Mouse (Mus musculus) CH12.LX (cell line): Measurements from ENCODE around the gene Gucy1a1.

Source experiments
- CTCF ChIP-seq, 2 experiments: IDR thresholded peaks in 1 of 2; conservative IDR thresholded peaks in 1 of 2; 2 replicates each; pipeline ENCODE4 v1.5.1; 2011 to 2012; ENCODE audit warnings: low read depth in 2 of 2, low read length in 2 of 2, improper control_type of control experiment in 1 of 2, inconsistent platforms in 1 of 2, mild to moderate bottlenecking in 1 of 2, moderate library complexity in 1 of 2
- EP300 ChIP-seq: IDR thresholded peaks from 2 replicates; pipeline ENCODE4 v1.6.1; 2011; ENCODE audit warnings: low read length, improper control_type of control experiment
- HCFC1 ChIP-seq: IDR thresholded peaks from 2 replicates; pipeline ENCODE4 v1.6.1; 2012; ENCODE audit warnings: low read depth, mild to moderate bottlenecking, inconsistent platforms, low read length, improper control_type of control experiment
- MAFK ChIP-seq: IDR thresholded peaks from 2 replicates; pipeline ENCODE4 v1.6.1; 2011; ENCODE audit warnings: low read length, improper control_type of control experiment; ENCODE audit not compliant: insufficient replicate concordance
- MAX ChIP-seq: IDR thresholded peaks from 2 replicates; pipeline ENCODE4 v1.6.1; 2011; ENCODE audit warnings: low read length, improper control_type of control experiment
- NELFE ChIP-seq: IDR thresholded peaks from 2 replicates; pipeline ENCODE4 v1.6.1; 2011; ENCODE audit warnings: low read depth, low read length, improper control_type of control experiment
- NRF1 ChIP-seq: IDR thresholded peaks from 2 replicates; pipeline ENCODE4 v1.6.1; 2014; ENCODE audit warnings: low read depth, mild to moderate bottlenecking, inconsistent platforms, low read length, improper control_type of control experiment, moderate library complexity
- POLR2A ChIP-seq: IDR thresholded peaks from 2 replicates; pipeline ENCODE4 v1.6.1; 2011; ENCODE audit warnings: low read depth, mild to moderate bottlenecking, improper control_type of control experiment, low read length
- RCOR1 ChIP-seq: conservative IDR thresholded peaks from 2 replicates; pipeline ENCODE4 v1.6.1; 2012; ENCODE audit warnings: low read depth, mild to moderate bottlenecking, inconsistent platforms, low read length, improper control_type of control experiment
- TBP ChIP-seq: conservative IDR thresholded peaks from 2 replicates; pipeline ENCODE4 v1.6.1; 2011; ENCODE audit warnings: low read depth, low read length, improper control_type of control experiment
- USF1 ChIP-seq: IDR thresholded peaks from 2 replicates; pipeline ENCODE4 v1.6.1; 2014; ENCODE audit warnings: low read depth, mild to moderate bottlenecking, inconsistent platforms, low read length, improper control_type of control experiment
- USF2 ChIP-seq: conservative IDR thresholded peaks from 2 replicates; pipeline ENCODE4 v1.6.1; 2011; ENCODE audit warnings: low read depth, low read length, improper control_type of control experiment
- ZNF384 ChIP-seq: IDR thresholded peaks from 2 replicates; pipeline ENCODE4 v1.6.1; 2012; ENCODE audit warnings: low read depth, low read length, improper control_type of control experiment, inconsistent platforms

- TF ChIP-seq EP300 (no peak), MAFK (no peak), RCOR1 (no peak), CTCF (conservative IDR thresholded peaks at IDR 0.05 in 1 of 2, IDR thresholded peaks at IDR 0.05 in 1 of 2; ENCODE audit: low read depth in 2 of 2, low read length in 2 of 2) (no peak), ZNF384 (no peak), NELFE (no peak), USF2 (no peak), POLR2A (no peak), MAX (no peak), USF1 (no peak), NRF1 (no peak), TBP (no peak), HCFC1 (no peak)
Measured at GRCm38 (mm10) chr3:82104229-82104628, 41.4 kb downstream of the Gucy1a1 start.
